ENCODE assay signal across 8 mouse cellular contexts in the genomic region with DNA sequence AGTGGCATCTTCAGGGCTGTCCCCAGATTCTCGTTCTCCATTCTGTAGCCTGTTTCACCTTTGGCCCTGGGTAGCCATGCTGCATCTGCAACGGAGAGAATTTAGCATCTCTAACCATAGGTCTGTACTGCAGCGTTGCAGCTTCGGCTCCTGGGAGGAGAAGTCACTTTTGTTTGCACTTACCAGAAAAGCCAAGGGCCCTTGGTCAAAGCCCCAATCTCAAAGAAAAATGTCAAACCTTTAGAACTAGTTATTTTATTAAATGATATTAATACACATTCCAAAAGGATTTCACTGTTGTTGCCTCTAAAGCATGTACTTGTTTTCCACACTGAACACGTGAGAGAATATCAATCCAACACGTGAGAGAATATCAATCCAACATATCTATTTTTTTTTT. TPM values are rescaled to one million over a fixed set of nuclear protein-coding genes. Genes with fewer than 3 reads are reported as not detected.
DNase-seq lines count a peak whose midpoint lies in the region; ATAC-seq and TF ChIP-seq lines count a peak whose summit lies in the region.

Tars2 (minus strand) TSS at position 101 of the 400 bp plus-strand sequence.

- H3K27me3 ChIP-seq in cerebellum, adult 2 months (ENCODE audit: control insufficient read depth, insufficient read depth, low read length) = no peaks in the 10 kb centered on the region
- no peaks in the 10 kb centered on the region for H3K27me3 ChIP-seq in hindbrain, embryonic 15.5 days
- no peaks in the 10 kb centered on the region for H3K27me3 ChIP-seq in liver, embryonic 16.5 days (ENCODE audit: control insufficient read depth, insufficient read depth, low read depth, low read length)

- H3K36me3 ChIP-seq in hindbrain, embryonic 15.5 days = peaks cover 12% of the 10 kb centered on the region
- H3K36me3 ChIP-seq in liver, embryonic 16.5 days (ENCODE audit: control insufficient read depth, insufficient read depth) = peaks cover 6% of the 10 kb centered on the region

- H3K4me3 ChIP-seq in cerebellum, adult 2 months (replicated peaks; ENCODE audit: insufficient read depth, low read depth, low read length) = no peak within 1 kb of the TSS
- no peak within 1 kb of the TSS for H3K4me3 ChIP-seq in hindbrain, embryonic 15.5 days
- H3K4me3 ChIP-seq in liver, embryonic 16.5 days (ENCODE audit: low read depth, low read length) = no peak within 1 kb of the TSS

- H3K27ac ChIP-seq in cerebellum, adult 2 months (ENCODE audit: insufficient read depth, low read length) = no peak within 1 kb of the TSS
- no peak within 1 kb of the TSS for H3K27ac ChIP-seq in hindbrain, embryonic 15.5 days (replicated peaks)
- H3K27ac ChIP-seq in liver, embryonic 16.5 days (ENCODE audit: low read length) = no peak within 1 kb of the TSS

- H3K4me2 ChIP-seq in hindbrain, embryonic 15.5 days = no peak within 1 kb of the TSS
- H3K4me2 ChIP-seq in liver, embryonic 16.5 days (ENCODE audit: low read depth, low read length) = no peak within 1 kb of the TSS

- no peak within 1 kb of the TSS for H3K9ac ChIP-seq in hindbrain, embryonic 15.5 days
- no peak within 1 kb of the TSS for H3K9ac ChIP-seq in liver, embryonic 16.5 days (ENCODE audit: low read depth, low read length)

- DNase-seq in cerebellum, adult 2 months = no peak
- no peak for DNase-seq in cerebellum, adult 11-12 months
- DNase-seq in adrenal gland, adult 2 months = no peak
- DNase-seq in gastrocnemius, adult 8-10 months (ENCODE audit: low spot score in 2 of 2) = no peak
- DNase-seq in ovary, adult 18-20 months (ENCODE audit: low spot score) = no peak
- no peak for DNase-seq in thymus, adult 18-20 months

- WGBS in cerebellum, adult 2 months = 89% methylated on average over 6 of the region's 6 CpGs
- 89% methylated on average over 6 of the region's 6 CpGs for WGBS in hindbrain, embryonic 15.5 days
- WGBS in liver, embryonic 16.5 days (ENCODE audit: insufficient replicate concordance) = 78% methylated on average over 6 of the region's 6 CpGs

- no peaks in the 10 kb centered on the region for H3K9me3 ChIP-seq in hindbrain, embryonic 15.5 days
- no peaks in the 10 kb centered on the region for H3K9me3 ChIP-seq in liver, embryonic 16.5 days (replicated peaks; ENCODE audit: control insufficient read depth, low read length)

- no peak for ATAC-seq in hindbrain, embryonic 15.5 days (ENCODE audit: low FRiP score, low read depth)
- ATAC-seq in liver, embryonic 16.5 days (ENCODE audit: low read depth) = no peak

- TF ChIP-seq POLR2A in cerebellum, adult 2 months (IDR thresholded peaks at IDR 0.05; ENCODE audit: borderline replicate concordance, insufficient read depth, low read length) = no peak

- no peak for TF ChIP-seq CTCF in cerebellum, adult 2 months (IDR thresholded peaks at IDR 0.05; ENCODE audit: borderline replicate concordance, insufficient read depth, low read depth, low read length)

- no peaks in the 10 kb centered on the region for H3K4me1 ChIP-seq in cerebellum, adult 2 months (ENCODE audit: control insufficient read depth, insufficient read depth, low read length)
- H3K4me1 ChIP-seq in hindbrain, embryonic 15.5 days (replicated peaks) = 0 out of 2 replicates have a peak, but pooled peaks cover 2% of the 10 kb centered on the region
- no peaks in the 10 kb centered on the region; the same call in 1 of the 2 replicates for H3K4me1 ChIP-seq in liver, embryonic 16.5 days (ENCODE audit: control insufficient read depth, low read depth, low read length)

RNA-seq across cellular contexts. Expression of gene Tars2, which starts in this region (rescaled TPM):
- 41.3 and 43.3 TPM in 2 replicates for polyA plus RNA-seq in cerebellum, adult 2 months (2012; rRNA removed)
- total RNA-seq in adrenal gland, adult 2 months (2021) = 10 to 100 TPM; 49.6 to 50.3 TPM
- 39.6 and 50.2 TPM in 2 replicates for polyA plus RNA-seq in adrenal gland, adult 2 months (2012; rRNA removed)
- total RNA-seq in gastrocnemius, adult 8-10 months (2022) = 10 to 100 TPM; 21.8 to 27.4 (median 26.8) TPM
- polyA plus RNA-seq in hindbrain, embryonic 15.5 days (2015; fragmentation: Nextera tagmentation; extraction: Ambion mirVana) = 47.9 and 48.2 TPM in 2 replicates
- 33.0 and 33.9 TPM in 2 replicates for polyA plus RNA-seq in liver, embryonic 16.5 days (2015; fragmentation: Nextera tagmentation; extraction: Ambion mirVana)
